Mouse (Mus musculus) MN1 (cell line): ENCODE data around the gene Mrtfb.

Source experiments
- DNase-seq: peaks from one replicate; pipeline ENCODE4 v3.0.0-alpha.2; 2016; ENCODE audit warnings: low spot score

The Mrtfb gene

DNA sequence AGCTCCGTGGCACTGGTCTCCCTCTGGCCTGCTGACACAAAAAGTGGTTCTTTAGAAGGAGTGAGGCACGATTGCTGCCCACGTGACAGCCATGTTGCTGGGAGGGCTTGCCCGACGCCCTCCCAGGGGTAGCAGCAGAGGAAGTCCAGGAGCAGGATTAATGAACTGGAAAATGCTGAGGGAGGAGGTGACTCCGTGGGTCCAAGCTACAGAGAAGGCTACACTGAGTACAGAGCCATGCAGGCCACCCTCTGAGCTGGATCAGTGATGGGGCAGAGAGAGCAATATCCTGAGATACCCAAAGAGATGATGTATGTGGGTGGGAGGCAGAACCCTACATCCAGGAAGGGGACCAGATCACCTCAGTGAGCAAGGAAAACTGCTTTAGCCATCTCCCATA lies 148.4 kb downstream of the Mrtfb start:
- DNase-seq: no peak

- no peak for DNase-seq
Measured at GRCm38 (mm10) chr16:13405403-13405802, 149.1 kb downstream of the Mrtfb start.

DNA sequence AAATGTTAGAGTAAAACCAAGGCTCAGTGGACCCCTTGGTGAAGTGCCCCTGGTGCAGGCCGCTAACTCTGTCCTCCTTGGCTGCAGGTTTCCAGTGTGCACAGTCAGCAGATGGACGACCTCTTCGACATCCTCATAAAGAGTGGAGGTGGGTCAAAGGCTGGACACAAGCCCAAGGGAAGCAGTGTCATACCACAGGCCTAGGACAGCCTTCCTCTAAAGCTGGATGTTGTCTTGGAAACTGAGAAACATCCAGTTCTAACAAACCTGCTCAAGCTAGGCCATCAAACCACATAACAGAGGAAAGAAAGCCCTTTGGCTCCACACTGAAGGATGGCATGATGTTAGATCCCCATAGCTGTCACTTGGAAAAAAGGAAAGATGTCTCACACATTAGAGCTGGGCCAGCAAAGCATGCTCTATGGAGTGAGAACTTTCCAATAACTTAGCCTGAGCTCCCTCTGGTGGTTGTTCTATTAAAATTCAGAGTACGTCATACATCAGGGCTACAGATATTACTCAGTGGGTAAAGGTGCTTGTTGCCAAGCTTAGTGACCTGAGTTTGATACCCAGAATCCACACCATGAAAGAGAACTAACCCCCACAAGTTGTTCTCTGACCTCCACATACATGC lies 153.4 kb downstream of the Mrtfb start:
- peak; percentile 75 for DNase-seq

DNA sequence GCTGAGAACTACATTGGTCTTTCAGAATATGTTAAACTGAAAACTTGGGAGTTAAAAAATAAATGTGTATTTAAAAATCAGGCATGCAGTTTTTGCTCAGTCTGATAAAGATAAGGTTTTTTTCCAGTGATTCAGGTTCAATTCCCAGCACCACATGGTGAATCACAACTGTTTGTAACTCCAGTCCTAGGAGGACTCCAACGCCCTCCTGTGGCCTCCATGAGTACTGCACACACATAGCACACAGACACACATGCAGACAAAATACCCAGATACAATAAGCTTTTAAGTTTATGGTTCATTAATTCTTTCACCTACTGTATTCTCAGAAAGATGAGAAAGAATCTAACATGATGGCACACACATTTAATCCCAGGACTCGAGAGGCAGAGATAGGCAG lies 154.5 kb downstream of the Mrtfb start:
- no peak for DNase-seq

GRCm38 (mm10) chr16:13411531-13411930 lies 155.2 kb downstream of the Mrtfb start:
- no peak for DNase-seq

- DNase-seq: no peak
Measured at GRCm38 (mm10) chr16:13414566-13414965, 158.3 kb downstream of the Mrtfb start.

DNA sequence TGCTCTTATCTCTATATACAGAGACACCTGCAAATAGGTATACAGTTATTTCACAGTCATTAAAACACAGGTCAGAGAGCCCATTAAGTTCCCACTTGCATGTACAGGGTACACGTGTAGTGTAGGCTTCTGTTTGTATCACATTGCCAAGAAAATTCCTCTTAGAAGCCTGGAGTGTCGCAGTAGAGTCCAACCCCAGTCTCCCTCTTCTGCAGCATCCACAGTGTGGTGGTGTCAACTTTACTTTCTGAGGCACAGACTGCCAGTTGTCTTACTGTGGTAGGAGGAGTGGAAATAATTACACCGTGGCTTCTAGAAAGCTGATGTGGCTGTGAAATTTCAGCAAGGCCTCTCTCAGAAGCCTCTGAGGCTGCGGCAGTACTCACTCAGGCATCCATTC lies 158.7 kb downstream of the Mrtfb start:
- no peak for DNase-seq

- no peak for DNase-seq
Measured at GRCm38 (mm10) chr16:13415465-13415864, 159.2 kb downstream of the Mrtfb start.

DNA sequence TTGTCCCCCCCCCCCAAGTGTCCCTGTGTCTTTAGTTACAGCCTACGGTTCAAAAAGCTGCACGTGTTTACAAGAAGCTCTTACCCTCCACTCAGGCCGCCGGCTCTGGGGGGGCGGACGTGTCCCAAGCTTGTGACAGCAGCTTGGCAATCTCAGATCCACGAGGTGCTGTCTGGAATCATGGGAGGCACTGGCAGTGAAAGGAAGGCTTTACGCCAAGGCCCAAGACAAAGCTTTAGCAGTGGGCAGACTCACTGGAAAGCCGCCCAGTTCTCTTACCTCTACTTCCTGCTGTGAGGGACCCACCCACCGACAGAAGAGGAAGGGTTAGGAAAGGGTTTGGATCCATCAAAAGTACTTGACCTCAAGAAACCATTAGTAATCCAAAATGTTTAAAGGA lies 160.2 kb downstream of the Mrtfb start:
- no peak for DNase-seq

DNA sequence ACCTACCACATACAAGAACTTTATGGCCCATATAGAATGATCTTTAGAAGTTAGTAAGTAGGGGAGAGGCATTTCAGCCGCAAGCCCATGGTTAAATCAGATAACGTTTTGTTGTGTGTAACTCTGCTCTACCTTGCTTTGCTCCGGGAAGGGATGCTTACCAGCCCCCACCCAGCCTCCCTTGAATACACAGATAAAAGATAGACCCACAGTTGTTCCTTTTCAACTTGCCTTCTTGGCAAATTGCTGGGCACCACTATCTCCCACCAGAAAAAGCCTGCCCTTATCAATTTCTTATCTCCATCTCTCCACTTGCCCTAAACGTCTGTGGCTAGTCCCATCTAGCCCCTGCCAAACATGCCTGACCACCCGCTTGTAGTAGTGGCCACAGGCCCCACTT lies 161.6 kb downstream of the Mrtfb start:
- no peak for DNase-seq

GRCm38 (mm10) chr16:13419752-13420151 lies 163.5 kb downstream of the Mrtfb start:
- DNase-seq: peak; percentile 28

- no peak for DNase-seq
Measured at GRCm38 (mm10) chr16:13422522-13422921, 166.2 kb downstream of the Mrtfb start.

GRCm38 (mm10) chr16:13423587-13424355 lies 167.5 kb downstream of the Mrtfb start:
- DNase-seq: no peak

- no peak for DNase-seq
Measured at GRCm38 (mm10) chr16:13425804-13426203, 169.5 kb downstream of the Mrtfb start.

DNA sequence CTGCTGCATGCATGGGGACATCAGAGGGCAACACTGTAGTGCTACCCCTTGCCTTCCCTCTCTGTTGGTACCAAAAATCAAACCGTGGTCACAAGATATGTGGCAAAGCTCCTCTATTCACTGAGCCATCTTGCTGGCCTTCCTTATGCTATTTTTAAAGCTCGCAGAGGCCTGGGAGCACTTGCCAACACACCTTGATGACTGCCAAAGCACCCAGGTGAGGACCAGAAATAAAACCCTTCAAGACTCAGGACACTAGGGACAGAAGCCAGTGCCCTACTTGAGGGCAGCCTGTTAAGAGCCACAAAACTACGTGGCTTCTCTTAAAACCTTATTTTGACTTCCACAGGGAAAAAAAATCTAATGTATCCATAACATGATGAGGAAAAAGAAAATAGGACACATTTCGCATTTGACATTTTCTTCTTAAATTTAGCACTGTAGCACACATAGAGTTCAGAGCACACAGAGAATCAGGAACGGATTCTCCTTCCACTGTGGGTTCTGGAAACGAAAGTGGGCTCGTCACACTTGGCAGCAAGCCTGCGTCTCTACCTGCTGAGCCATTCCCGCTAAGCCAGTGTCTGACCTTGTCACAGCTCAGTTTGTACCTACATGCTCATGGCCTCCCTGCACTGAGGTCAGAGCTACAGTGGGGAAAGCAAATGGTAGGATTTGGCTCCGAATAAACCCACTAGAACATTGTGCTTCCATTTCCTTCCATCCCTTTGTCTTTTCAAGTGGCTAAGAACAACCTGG lies 170.7 kb downstream of the Mrtfb start:
- no peak for DNase-seq

DNA sequence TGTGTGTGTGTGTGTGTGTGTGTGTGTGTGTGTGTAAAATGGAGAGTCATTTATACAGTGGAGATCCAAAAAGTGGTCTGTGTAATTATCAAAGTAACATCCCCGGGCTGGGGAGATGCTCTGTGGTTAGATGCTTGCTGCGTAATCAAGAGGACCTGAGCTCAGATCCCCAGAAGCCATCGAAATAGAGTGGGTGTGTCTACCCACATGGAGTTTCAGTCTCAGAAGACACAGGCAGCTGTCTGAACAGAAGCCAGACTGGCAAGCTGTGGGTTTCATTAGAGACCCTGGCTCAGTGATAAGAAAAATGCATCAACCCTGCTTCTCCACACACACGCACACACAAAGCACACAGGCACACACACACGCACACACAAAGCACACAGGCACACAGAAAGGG lies 171.8 kb downstream of the Mrtfb start:
- no peak for DNase-seq

- DNase-seq: no peak
Measured at GRCm38 (mm10) chr16:13428806-13429205, 172.5 kb downstream of the Mrtfb start.

- no peak for DNase-seq
Measured at GRCm38 (mm10) chr16:13429921-13430606, 173.8 kb downstream of the Mrtfb start.

- DNase-seq: no peak
Measured at GRCm38 (mm10) chr16:13430940-13431339, 174.7 kb downstream of the Mrtfb start.

- DNase-seq: peak; percentile 38
Measured at GRCm38 (mm10) chr16:13435627-13436026, 179.3 kb downstream of the Mrtfb start.

DNA sequence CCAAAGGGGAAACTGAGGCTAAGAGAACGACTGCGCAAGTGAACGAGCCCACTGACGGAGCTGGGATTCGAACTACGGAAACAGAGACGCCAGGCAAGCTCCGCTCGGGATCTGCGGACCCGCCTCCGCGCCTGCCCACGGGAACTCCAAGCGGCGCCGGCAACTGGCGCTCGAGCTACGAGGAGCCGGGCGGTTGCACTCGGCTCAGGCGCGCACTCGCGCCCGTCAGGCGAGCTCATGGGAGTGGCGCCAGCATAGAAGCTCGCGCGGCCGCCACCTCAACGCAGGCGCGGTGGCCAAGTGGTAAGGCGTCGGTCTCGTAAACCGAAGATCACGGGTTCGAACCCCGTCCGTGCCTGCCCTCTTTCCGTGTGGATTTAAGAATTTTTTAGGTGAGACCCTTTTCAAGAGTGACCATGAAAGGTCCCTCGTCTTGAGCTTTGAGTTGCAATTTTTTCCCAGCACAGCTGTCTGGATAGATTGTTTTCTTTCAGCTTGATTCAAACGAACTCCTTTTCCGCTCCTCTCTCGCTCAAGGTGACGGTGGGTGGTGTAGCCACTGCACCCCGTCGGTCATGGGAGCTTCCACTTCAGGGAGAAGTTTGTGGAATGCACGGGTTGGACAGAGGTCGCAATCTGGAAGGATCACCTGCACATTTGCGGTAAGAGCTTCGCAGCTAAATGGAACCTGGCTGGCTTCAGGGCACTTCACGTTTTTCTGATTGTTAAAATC lies 180.9 kb downstream of the Mrtfb start:
- DNase-seq: peak; percentile 96
